Mouse (Mus musculus) lung, postnatal 0 days (tissue): ENCODE data around the gene Ensa.
A peak's percentile ranks its signal among the peaks of the same experiment; 100 is the strongest.

Source experiments
- CTCF ChIP-seq: IDR thresholded peaks from 2 replicates; pipeline ENCODE4 v1.5.1; 2016; ENCODE audit warnings: antibody characterized with exemption, mild to moderate bottlenecking
- EP300 ChIP-seq: IDR thresholded peaks from 2 replicates; pipeline ENCODE4 v1.6.1; 2016; ENCODE audit warnings: antibody characterized with exemption, mild to moderate bottlenecking, control low read depth

DNA sequence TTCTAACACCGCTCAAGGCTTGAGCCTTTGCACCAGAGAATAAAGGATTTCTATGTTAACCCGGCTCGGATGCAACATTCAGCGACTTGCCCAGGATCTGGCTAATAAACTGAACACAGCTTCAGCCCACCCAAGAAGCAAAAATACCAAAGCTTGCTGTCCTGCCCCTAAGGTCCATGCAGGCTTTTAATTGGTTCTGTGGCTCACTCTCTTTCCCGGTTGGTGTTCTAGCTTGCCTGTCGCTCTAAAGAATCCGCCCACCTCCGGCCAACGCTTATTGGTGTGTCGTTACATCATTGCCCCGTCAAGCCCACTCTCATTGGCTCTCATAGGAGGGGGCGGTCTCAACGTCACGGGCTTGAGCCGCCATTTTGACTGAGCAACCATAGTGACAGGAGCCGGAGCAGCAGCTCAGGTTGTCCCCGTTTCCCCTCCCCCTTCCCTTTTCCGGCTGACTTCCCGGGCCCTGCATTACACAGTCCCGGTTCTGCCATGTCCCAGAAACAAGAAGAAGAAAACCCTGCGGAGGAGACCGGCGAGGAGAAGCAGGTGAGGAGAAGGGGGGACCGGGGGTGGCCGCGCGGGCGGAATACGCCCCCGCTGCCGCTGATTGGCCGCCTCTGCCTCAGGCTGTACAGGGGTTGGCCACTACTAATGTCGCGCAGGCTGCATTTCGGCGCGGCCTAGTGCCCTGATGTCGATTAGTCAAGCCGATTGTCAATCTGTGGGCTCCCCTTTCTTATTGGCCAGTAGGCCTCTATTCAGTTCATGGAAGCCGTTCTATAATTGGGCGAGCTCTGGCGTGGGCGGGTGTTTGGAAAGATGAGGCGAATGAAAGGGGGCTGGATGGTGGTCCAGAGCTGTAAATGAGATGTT is at the start of gene Ensa:
- no peak for TF ChIP-seq CTCF
- TF ChIP-seq EP300, result peak; percentile 75
